Mouse (Mus musculus): ENCODE measurements around the gene Rpl37. TPM values are rescaled to one million over a fixed set of nuclear protein-coding genes. Genes with fewer than 3 reads are reported as not detected.

The Rpl37 gene
- polyA plus RNA-seq, 1 experiment from 2014 or later = 603 TPM

DNA sequence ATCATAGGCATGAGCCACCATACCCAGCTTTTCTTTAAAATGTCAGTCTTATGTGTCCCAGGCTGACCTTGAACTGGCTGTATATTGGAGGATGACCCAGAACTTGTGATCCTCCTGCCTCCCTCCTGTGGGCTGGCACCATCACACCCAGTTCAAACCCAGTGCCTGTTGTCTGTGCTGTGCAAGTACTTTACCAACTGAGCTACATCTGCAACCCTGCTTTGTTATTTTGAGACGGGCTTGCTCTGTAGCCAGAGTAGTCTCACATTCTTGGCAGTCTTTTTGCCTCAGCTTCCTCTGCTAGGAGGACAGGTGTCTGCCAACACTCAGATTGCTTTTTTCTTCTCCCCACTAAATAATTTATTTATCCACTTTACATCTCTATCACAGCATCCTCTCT, 40.9 kb downstream of the Rpl37 start:
- 77% methylated on average over 1 of the region's 1 CpGs for WGBS
- Histone ChIP-seq H3K4me3 (replicated peaks) (no peak overlapping the region), H3K4me2 (no peak overlapping the region), H3K36me3 (peaks cover 10% of the 10 kb centered on the region; the same call in 1 of the 2 replicates), H3K4me1 (replicated peaks) (peaks cover 5% of the 10 kb centered on the region; the same call in 1 of the 2 replicates), H3K27me3 (no peaks in the 10 kb centered on the region), H3K9me3 (no peaks in the 10 kb centered on the region), H3K27ac (no peak overlapping the region), H3K9ac (replicated peaks) (no peak overlapping the region)
- ATAC-seq (ENCODE audit: insufficient number of reproducible peaks, insufficient read depth, low FRiP score, low TSS enrichment, low read depth) = no peak

GRCm38 (mm10) chr15:5158827-5159226, 42.4 kb downstream of the Rpl37 start:
- Histone ChIP-seq H3K4me3 (replicated peaks) (no peak overlapping the region), H3K4me2 (no peak overlapping the region), H3K9me3 (no peaks in the 10 kb centered on the region), H3K9ac (replicated peaks) (no peak overlapping the region), H3K4me1 (replicated peaks) (peaks cover 5% of the 10 kb centered on the region; the same call in 1 of the 2 replicates), H3K27ac (no peak overlapping the region), H3K36me3 (peaks cover 19% of the 10 kb centered on the region), H3K27me3 (no peaks in the 10 kb centered on the region)
- ATAC-seq (ENCODE audit: insufficient number of reproducible peaks, insufficient read depth, low FRiP score, low TSS enrichment, low read depth) = no peak
- WGBS = 89% methylated on average over 6 of the region's 6 CpGs

- Histone ChIP-seq H3K27ac (no peak overlapping the region), H3K36me3 (peaks cover 70% of the 10 kb centered on the region)
Measured at GRCm38 (mm10) chr15:5165121-5165773, 48.8 kb downstream of the Rpl37 start.

More at GRCm38 (mm10) chr15:5165121-5165773, 48.8 kb downstream of the Rpl37 start:
- Histone ChIP-seq H3K9ac (replicated peaks) (no peak overlapping the region), H3K4me1 (replicated peaks) (no peaks in the 10 kb centered on the region), H3K27me3 (no peaks in the 10 kb centered on the region), H3K4me2 (no peak overlapping the region), H3K9me3 (no peaks in the 10 kb centered on the region), H3K4me3 (replicated peaks) (no peak overlapping the region)
- ATAC-seq (ENCODE audit: insufficient number of reproducible peaks, insufficient read depth, low FRiP score, low TSS enrichment, low read depth) = no peak
- WGBS = 90% methylated on average over 12 of the region's 12 CpGs

Other genes with a start within 250 kb of the Rpl37 start
- not detected in 2 replicates for gene Mroh2b, start 217.9 kb upstream of the Rpl37 start, polyA plus RNA-seq (2016; fragmentation: Nextera tagmentation; extraction: Ambion mirVana)
- not detected in 2 replicates for gene C7, start 52.9 kb upstream of the Rpl37 start, polyA plus RNA-seq (2016; fragmentation: Nextera tagmentation; extraction: Ambion mirVana)
- 0.70 and 0.73 TPM in 2 replicates for gene Card6, start 8.1 kb upstream of the Rpl37 start, polyA plus RNA-seq (2016; fragmentation: Nextera tagmentation; extraction: Ambion mirVana)
- gene Prkaa1, start 27.2 kb downstream of the Rpl37 start, polyA plus RNA-seq (2016; fragmentation: Nextera tagmentation; extraction: Ambion mirVana) = 16.1 and 17.5 TPM in 2 replicates
- gene Ttc33, start 68.9 kb downstream of the Rpl37 start, polyA plus RNA-seq (2016; fragmentation: Nextera tagmentation; extraction: Ambion mirVana) = 38.1 and 40.9 TPM in 2 replicates
- gene Ptger4, start 127.5 kb downstream of the Rpl37 start, polyA plus RNA-seq (2016; fragmentation: Nextera tagmentation; extraction: Ambion mirVana) = 1.8 and 2.3 TPM in 2 replicates